Mouse (Mus musculus) liver, embryonic 14.5 days (tissue): ENCODE measurements at regions not wholly inside any gene's neighbourhood (a gene's known extent, or its start where the extent isn't known, plus 50 kb on each side); places are given as distances from the start of the nearest gene placed in this dataset.

ENCODE experiments used
- ATAC-seq: fragments of 200-750 bp; cut with Nextera tagmentation; 2 replicates; pipeline ENCODE4 v1.8.0; 2017; ENCODE audit warnings: moderate number of reproducible peaks, mild to moderate bottlenecking, moderate library complexity; ENCODE audit not compliant: insufficient read depth
- DNase-seq, 3 experiments: peaks; one replicate each; pipeline ENCODE4 v3.0.0-alpha.2; 2012 to 2013; ENCODE audit warnings: low read depth in 3 of 3, low spot score in 3 of 3
- H3K27ac ChIP-seq: fragments of 300-500 bp; sonication (generic); 2 replicates; pipeline ENCODE4 v1.5.1; 2014; ENCODE audit warnings: moderate library complexity, mild to moderate bottlenecking, control low read depth, inconsistent platforms
- H3K27me3 ChIP-seq: fragments of 300-500 bp; sonication (generic); 2 replicates; pipeline ENCODE4 v1.6.1; 2014; ENCODE audit warnings: mild to moderate bottlenecking, low read length, moderate library complexity; ENCODE audit not compliant: control insufficient read depth, insufficient read depth
- H3K36me3 ChIP-seq: fragments of 300-500 bp; sonication (generic); replicated peaks from 2 replicates; pipeline ENCODE4 v1.6.1; 2014; ENCODE audit warnings: low read depth; ENCODE audit not compliant: control insufficient read depth, insufficient read depth
- H3K4me1 ChIP-seq, 2 experiments: fragments of 200-500 bp in 1 of 2; fragments of 300-500 bp in 1 of 2; sonication (generic) in 1 of 2; replicated peaks; 2 replicates each; pipeline ENCODE4 v1.6.1; 2012 to 2014; ENCODE audit warnings: antibody characterized with exemption in 1 of 2, inconsistent platforms in 1 of 2, low read length in 1 of 2; ENCODE audit not compliant: control insufficient read depth in 2 of 2, insufficient read depth in 2 of 2
- H3K4me2 ChIP-seq: fragments of 300-500 bp; sonication (generic); 2 replicates; pipeline ENCODE4 v1.6.1; 2014; ENCODE audit warnings: low read depth, mild to moderate bottlenecking, control low read depth, moderate library complexity
- H3K4me3 ChIP-seq, 2 experiments: fragments of 200-500 bp in 1 of 2; fragments of 300-500 bp in 1 of 2; sonication (generic) in 1 of 2; 2 replicates each; pipeline ENCODE4 v1.5.1; 2012 to 2014; ENCODE audit warnings: low read depth in 2 of 2, low read length in 2 of 2, mild to moderate bottlenecking in 2 of 2, control low read depth in 1 of 2, inconsistent platforms in 1 of 2, moderate library complexity in 1 of 2; ENCODE audit not compliant: insufficient read depth in 1 of 2
- H3K9ac ChIP-seq: fragments of 300-500 bp; sonication (generic); replicated peaks from 2 replicates; pipeline ENCODE4 v1.6.1; 2014; ENCODE audit warnings: mild to moderate bottlenecking, control low read depth, moderate library complexity
- H3K9me3 ChIP-seq: fragments of 300-500 bp; sonication (generic); 2 replicates; pipeline ENCODE4 v1.6.1; 2016; ENCODE audit warnings: low read length, mixed read lengths; ENCODE audit not compliant: control insufficient read depth
- CTCF ChIP-seq: IDR thresholded peaks from 2 replicates; pipeline ENCODE4 v1.5.1; 2016; ENCODE audit warnings: antibody characterized with exemption, low read depth, control low read depth
- EP300 ChIP-seq: IDR thresholded peaks from 2 replicates; pipeline ENCODE4 v1.6.1; 2016; ENCODE audit warnings: antibody characterized with exemption, low read depth
- WGBS: fragments of 180-500 bp; shearing (Covaris S2); extraction: QIAGEN DNeasy Blood & Tissue Kit; methylation state at CpG from one replicate; pipeline ENCODE4 v1.1.7; 2014; ENCODE audit not compliant: insufficient replicate concordance; 5-methylcytosine and 5-hydroxymethylcytosine counted together

- Histone ChIP-seq H3K9ac (no peak overlapping the region), H3K4me1 (no peaks in the 10 kb centered on the region), H3K4me3 (no peak overlapping the region), H3K27me3 (no peaks in the 10 kb centered on the region), H3K4me2 (no peak overlapping the region), H3K27ac (no peak overlapping the region), H3K36me3 (no peaks in the 10 kb centered on the region), H3K9me3 (no peaks in the 10 kb centered on the region)
- ATAC-seq (no peak), DNase-seq (no peak)
- WGBS = 36% methylated on average over 5 of the region's 5 CpGs
- TF ChIP-seq EP300 (no peak), CTCF (no peak)
Observed at GRCm38 (mm10) chr7:136022781-136023448, 306.8 kb upstream of the Mki67 start.

- Histone ChIP-seq H3K4me1 (no peaks in the 10 kb centered on the region), H3K9me3 (no peaks in the 10 kb centered on the region), H3K27ac (no peak overlapping the region), H3K4me3 (no peak overlapping the region), H3K27me3 (no peaks in the 10 kb centered on the region), H3K4me2 (no peak overlapping the region), H3K9ac (no peak overlapping the region), H3K36me3 (no peaks in the 10 kb centered on the region)
- DNase-seq (no peak), ATAC-seq (no peak)
- 68% methylated on average over 7 of the region's 7 CpGs for WGBS
- no peak for TF ChIP-seq CTCF
- no peak for TF ChIP-seq EP300
Observed at GRCm38 (mm10) chr7:136026451-136026850, 310.3 kb upstream of the Mki67 start.

GRCm38 (mm10) chr7:136032026-136032425 is 315.9 kb upstream of the Mki67 start:
- WGBS = 54% methylated on average over 6 of the region's 6 CpGs
- H3K9ac ChIP-seq = no peak overlapping the region

GRCm38 (mm10) chr7:136033536-136033935 is 317.4 kb upstream of the Mki67 start:
- DNase-seq (no peak), ATAC-seq (no peak)
- WGBS = 64% methylated on average over 5 of the region's 5 CpGs
- no peaks in the 10 kb centered on the region for H3K36me3 ChIP-seq
- no peak overlapping the region for H3K27ac ChIP-seq
- no peak for TF ChIP-seq CTCF
- TF ChIP-seq EP300 = no peak
- H3K9ac ChIP-seq = no peak overlapping the region
- no peaks in the 10 kb centered on the region for H3K9me3 ChIP-seq
- H3K27me3 ChIP-seq = no peaks in the 10 kb centered on the region
- H3K4me1 ChIP-seq = no peaks in the 10 kb centered on the region
- no peak overlapping the region for H3K4me3 ChIP-seq
- H3K4me2 ChIP-seq = no peak overlapping the region

More at GRCm38 (mm10) chr7:136032026-136032425, 315.9 kb upstream of the Mki67 start:
- Histone ChIP-seq H3K4me3 (no peak overlapping the region), H3K36me3 (no peaks in the 10 kb centered on the region), H3K4me1 (no peaks in the 10 kb centered on the region), H3K27ac (no peak overlapping the region), H3K9me3 (no peaks in the 10 kb centered on the region), H3K27me3 (no peaks in the 10 kb centered on the region), H3K4me2 (no peak overlapping the region)
- ATAC-seq (no peak), DNase-seq (no peak)
- no peak for TF ChIP-seq CTCF
- TF ChIP-seq EP300 = no peak

GRCm38 (mm10) chr7:136035735-136036134 is 319.6 kb upstream of the Mki67 start:
- TF ChIP-seq EP300 (no peak), CTCF (no peak)
- no peak for ATAC-seq
- H3K36me3 ChIP-seq = no peaks in the 10 kb centered on the region
- H3K27me3 ChIP-seq = no peaks in the 10 kb centered on the region
- no peak overlapping the region for H3K4me3 ChIP-seq
- no peak overlapping the region for H3K9ac ChIP-seq
- WGBS = 45% methylated on average over 7 of the region's 7 CpGs
- no peaks in the 10 kb centered on the region for H3K9me3 ChIP-seq
- H3K4me2 ChIP-seq = no peak overlapping the region
- H3K27ac ChIP-seq = no peak overlapping the region
- H3K4me1 ChIP-seq = no peaks in the 10 kb centered on the region
- DNase-seq = no peak
